Mouse (Mus musculus): Measurements from ENCODE around the gene Ercc2. TPM values are rescaled to one million over a fixed set of nuclear protein-coding genes. Genes with fewer than 3 reads are reported as not detected.

Gene Ercc2
- total and polyA plus RNA-seq, 2 experiments from 2014 or later, result 4.9 to 30.8 TPM

GRCm38 (mm10) chr7:19427999-19428650, 46.3 kb downstream of the Ercc2 start:
- H3K27ac ChIP-seq (ENCODE audit: low read depth), result no peak overlapping the region
- H3K9me3 ChIP-seq (replicated peaks; ENCODE audit: control insufficient read depth, low read length), result no peaks in the 10 kb centered on the region
- peaks cover 83% of the 10 kb centered on the region for H3K36me3 ChIP-seq (replicated peaks; ENCODE audit: control insufficient read depth, insufficient read depth, low read length)
- no peaks in the 10 kb centered on the region for H3K4me1 ChIP-seq (ENCODE audit: control insufficient read depth, insufficient read depth)
- no peak overlapping the region for H3K4me2 ChIP-seq (ENCODE audit: low read depth, low read length)
- H3K9ac ChIP-seq (replicated peaks; ENCODE audit: low read depth, low read length), result no peak overlapping the region
- no peak for ATAC-seq (ENCODE audit: insufficient read depth, low read depth)
- H3K4me3 ChIP-seq (ENCODE audit: low read depth, low read length), result no peak overlapping the region
- DNase-seq (ENCODE audit: low spot score), result no peak
- WGBS, result 79% methylated on average over 15 of the region's 15 CpGs
- H3K27me3 ChIP-seq (ENCODE audit: control insufficient read depth, insufficient read depth, low read length), result no peaks in the 10 kb centered on the region
- TF ChIP-seq EP300 (IDR thresholded peaks at IDR 0.05; ENCODE audit: low read depth) (no peak), CTCF (IDR thresholded peaks at IDR 0.05; ENCODE audit: low read depth) (no peak)

GRCm38 (mm10) chr7:19429726-19430125, 47.9 kb downstream of the Ercc2 start:
- no peak overlapping the region for H3K27ac ChIP-seq (ENCODE audit: low read depth)
- no peaks in the 10 kb centered on the region for H3K9me3 ChIP-seq (replicated peaks; ENCODE audit: control insufficient read depth, low read length)
- no peak for DNase-seq (ENCODE audit: low spot score)
- ATAC-seq (ENCODE audit: insufficient read depth, low read depth), result no peak
- H3K9ac ChIP-seq (replicated peaks; ENCODE audit: low read depth, low read length), result no peak overlapping the region
- H3K4me3 ChIP-seq (ENCODE audit: low read depth, low read length), result no peak overlapping the region
- H3K36me3 ChIP-seq (replicated peaks; ENCODE audit: control insufficient read depth, insufficient read depth, low read length), result peaks cover 98% of the 10 kb centered on the region
- TF ChIP-seq EP300 (IDR thresholded peaks at IDR 0.05; ENCODE audit: low read depth) (no peak), CTCF (IDR thresholded peaks at IDR 0.05; ENCODE audit: low read depth) (no peak)
- no peaks in the 10 kb centered on the region for H3K27me3 ChIP-seq (ENCODE audit: control insufficient read depth, insufficient read depth, low read length)
- H3K4me2 ChIP-seq (ENCODE audit: low read depth, low read length), result no peak overlapping the region
- no peaks in the 10 kb centered on the region for H3K4me1 ChIP-seq (ENCODE audit: control insufficient read depth, insufficient read depth)
- WGBS, result 70% methylated on average over 8 of the region's 8 CpGs

- DNase-seq (ENCODE audit: low spot score), result no peak
- peaks cover 98% of the 10 kb centered on the region for H3K36me3 ChIP-seq (replicated peaks; ENCODE audit: control insufficient read depth, insufficient read depth, low read length)
- H3K4me3 ChIP-seq (ENCODE audit: low read depth, low read length), result no peak overlapping the region
- no peak overlapping the region for H3K4me2 ChIP-seq (ENCODE audit: low read depth, low read length)
- H3K4me1 ChIP-seq (ENCODE audit: control insufficient read depth, insufficient read depth), result no peaks in the 10 kb centered on the region
- H3K27me3 ChIP-seq (ENCODE audit: control insufficient read depth, insufficient read depth, low read length), result no peaks in the 10 kb centered on the region
- H3K9ac ChIP-seq (replicated peaks; ENCODE audit: low read depth, low read length), result no peak overlapping the region
- no peaks in the 10 kb centered on the region for H3K9me3 ChIP-seq (replicated peaks; ENCODE audit: control insufficient read depth, low read length)
- no peak overlapping the region for H3K27ac ChIP-seq (ENCODE audit: low read depth)
- no peak for ATAC-seq (ENCODE audit: insufficient read depth, low read depth)
- TF ChIP-seq CTCF (IDR thresholded peaks at IDR 0.05; ENCODE audit: low read depth) (no peak), EP300 (IDR thresholded peaks at IDR 0.05; ENCODE audit: low read depth) (no peak)
- WGBS, result 80% methylated on average over 6 of the region's 6 CpGs
Observed at GRCm38 (mm10) chr7:19430402-19430801, 48.6 kb downstream of the Ercc2 start.

- no peak overlapping the region for H3K9ac ChIP-seq (replicated peaks; ENCODE audit: low read depth, low read length)
- H3K9me3 ChIP-seq (replicated peaks; ENCODE audit: control insufficient read depth, low read length), result no peaks in the 10 kb centered on the region
- H3K4me2 ChIP-seq (ENCODE audit: low read depth, low read length), result no peak overlapping the region
- ATAC-seq (ENCODE audit: insufficient read depth, low read depth), result no peak
- H3K27ac ChIP-seq (ENCODE audit: low read depth), result no peak overlapping the region
- 91% methylated on average over 2 of the region's 2 CpGs for WGBS
- no peaks in the 10 kb centered on the region for H3K27me3 ChIP-seq (ENCODE audit: control insufficient read depth, insufficient read depth, low read length)
- H3K4me3 ChIP-seq (ENCODE audit: low read depth, low read length), result no peak overlapping the region
- H3K36me3 ChIP-seq (replicated peaks; ENCODE audit: control insufficient read depth, insufficient read depth, low read length), result peaks cover 99% of the 10 kb centered on the region
- no peak for DNase-seq (ENCODE audit: low spot score)
- no peaks in the 10 kb centered on the region for H3K4me1 ChIP-seq (ENCODE audit: control insufficient read depth, insufficient read depth)
- peak; percentile 17; the same call in 1 of the 2 replicates for TF ChIP-seq CTCF (IDR thresholded peaks at IDR 0.05; ENCODE audit: low read depth)
- no peak for TF ChIP-seq EP300 (IDR thresholded peaks at IDR 0.05; ENCODE audit: low read depth)
Observed at GRCm38 (mm10) chr7:19432475-19432874, 50.7 kb downstream of the Ercc2 start.

GRCm38 (mm10) chr7:19436276-19436675, 54.5 kb downstream of the Ercc2 start:
- DNase-seq (ENCODE audit: low spot score) (no peak), ATAC-seq (ENCODE audit: insufficient read depth, low read depth) (no peak)
- no peak overlapping the region for H3K4me3 ChIP-seq (ENCODE audit: low read depth, low read length)
- H3K4me1 ChIP-seq (ENCODE audit: control insufficient read depth, insufficient read depth), result no peaks in the 10 kb centered on the region
- TF ChIP-seq CTCF (IDR thresholded peaks at IDR 0.05; ENCODE audit: low read depth) (no peak), EP300 (IDR thresholded peaks at IDR 0.05; ENCODE audit: low read depth) (no peak)
- WGBS, result 100% methylated on average over 2 of the region's 2 CpGs
- no peaks in the 10 kb centered on the region for H3K9me3 ChIP-seq (replicated peaks; ENCODE audit: control insufficient read depth, low read length)
- H3K9ac ChIP-seq (replicated peaks; ENCODE audit: low read depth, low read length), result no peak overlapping the region
- no peak overlapping the region for H3K4me2 ChIP-seq (ENCODE audit: low read depth, low read length)
- H3K27ac ChIP-seq (ENCODE audit: low read depth), result no peak overlapping the region
- H3K27me3 ChIP-seq (ENCODE audit: control insufficient read depth, insufficient read depth, low read length), result no peaks in the 10 kb centered on the region
- H3K36me3 ChIP-seq (replicated peaks; ENCODE audit: control insufficient read depth, insufficient read depth, low read length), result peaks cover 87% of the 10 kb centered on the region

- Histone ChIP-seq H3K9me3 (replicated peaks; ENCODE audit: control insufficient read depth, low read length) (no peaks in the 10 kb centered on the region), H3K4me2 (ENCODE audit: low read depth, low read length) (no peak overlapping the region), H3K27ac (ENCODE audit: low read depth) (no peak overlapping the region), H3K27me3 (ENCODE audit: control insufficient read depth, insufficient read depth, low read length) (no peaks in the 10 kb centered on the region), H3K4me3 (ENCODE audit: low read depth, low read length) (no peak overlapping the region), H3K9ac (replicated peaks; ENCODE audit: low read depth, low read length) (no peak overlapping the region), H3K36me3 (replicated peaks; ENCODE audit: control insufficient read depth, insufficient read depth, low read length) (peaks cover 86% of the 10 kb centered on the region), H3K4me1 (ENCODE audit: control insufficient read depth, insufficient read depth) (no peaks in the 10 kb centered on the region)
- ATAC-seq (ENCODE audit: insufficient read depth, low read depth), result no peak
- no peak for DNase-seq (ENCODE audit: low spot score)
- 90% methylated on average over 9 of the region's 9 CpGs for WGBS
- TF ChIP-seq CTCF (IDR thresholded peaks at IDR 0.05; ENCODE audit: low read depth), result no peak
- no peak for TF ChIP-seq EP300 (IDR thresholded peaks at IDR 0.05; ENCODE audit: low read depth)
Observed at GRCm38 (mm10) chr7:19437048-19437447, 55.2 kb downstream of the Ercc2 start.
